Mouse (Mus musculus): ENCODE measurements at regions not wholly inside any gene's neighbourhood (a gene's known extent, or its start where the extent isn't known, plus 50 kb on each side); places are given as distances from the start of the nearest gene placed in this dataset.

- TF ChIP-seq CTCF (conservative IDR thresholded peaks at IDR 0.05; ENCODE audit: insufficient read depth, insufficient read length, low read depth, low read length) (no peak), POLR2A (IDR thresholded peaks at IDR 0.05; ENCODE audit: low read depth, low read length) (no peak)
Observed at GRCm38 (mm10) chr8:10898562-10899527, 109.4 kb downstream of the Irs2 start.
